In genomic region chr7:66342323-66342722, GRCm38 (mm10) we compare ENCODE assay signal across 7 mouse cellular contexts. TPM values are rescaled to one million over a fixed set of nuclear protein-coding genes. Genes with fewer than 3 reads are reported as not detected.
DNase-seq lines count a peak whose midpoint lies in the region; ATAC-seq lines count a peak whose summit lies in the region.

No protein-coding gene starts in this region.

- H3K4me2 ChIP-seq in midbrain, embryonic 14.5 days (ENCODE audit: low read length) = no peak overlapping the region
- H3K4me2 ChIP-seq in midbrain, embryonic 16.5 days (ENCODE audit: low read length) = no peak overlapping the region
- no peak overlapping the region for H3K4me2 ChIP-seq in limb, embryonic 11.5 days (ENCODE audit: low read depth, severe bottlenecking)

- no peaks in the 10 kb centered on the region for H3K27me3 ChIP-seq in midbrain, embryonic 14.5 days (ENCODE audit: control insufficient read depth, insufficient read depth, low read length)
- no peaks in the 10 kb centered on the region for H3K27me3 ChIP-seq in midbrain, embryonic 16.5 days (ENCODE audit: control insufficient read depth, insufficient read depth, low read depth, low read length)
- no peaks in the 10 kb centered on the region for H3K27me3 ChIP-seq in limb, embryonic 11.5 days (ENCODE audit: control insufficient read depth, insufficient read depth, low read length)

- H3K36me3 ChIP-seq in midbrain, embryonic 14.5 days (ENCODE audit: control insufficient read depth, insufficient read depth, low read length) = no peaks in the 10 kb centered on the region
- H3K36me3 ChIP-seq in midbrain, embryonic 16.5 days (ENCODE audit: control insufficient read depth, insufficient read depth, low read length) = no peaks in the 10 kb centered on the region
- no peaks in the 10 kb centered on the region for H3K36me3 ChIP-seq in limb, embryonic 11.5 days (ENCODE audit: control insufficient read depth, insufficient read depth, low read length)

- intact Hi-C loops in heart, postnatal 14 days (cut with DNase I) = loop anchor here (2.0 kb wide), 2 partner anchors 32 to 46 kb away; partner anchors contain the start of gene Lrrk1

- H3K9ac ChIP-seq in midbrain, embryonic 14.5 days (replicated peaks; ENCODE audit: low read length) = no peak overlapping the region
- H3K9ac ChIP-seq in midbrain, embryonic 16.5 days (ENCODE audit: low read depth, low read length) = no peak overlapping the region
- no peak overlapping the region for H3K9ac ChIP-seq in limb, embryonic 11.5 days (ENCODE audit: low read length)

- 0 out of 2 replicates have a peak, but pooled peaks cover 4% of the 10 kb centered on the region for H3K4me1 ChIP-seq in midbrain, embryonic 14.5 days (ENCODE audit: control insufficient read depth, insufficient read depth, low read length)
- peaks cover 3% of the 10 kb centered on the region; the same call in 1 of the 2 replicates for H3K4me1 ChIP-seq in midbrain, embryonic 16.5 days (ENCODE audit: control insufficient read depth, insufficient read depth, low read length)
- H3K4me1 ChIP-seq in limb, embryonic 11.5 days (ENCODE audit: control insufficient read depth, insufficient read depth, low read length) = no peaks in the 10 kb centered on the region

- WGBS in midbrain, embryonic 14.5 days = 39% methylated on average over 4 of the region's 4 CpGs
- 35% methylated on average over 4 of the region's 4 CpGs for WGBS in midbrain, embryonic 16.5 days
- 45% methylated on average over 4 of the region's 4 CpGs for WGBS in limb, embryonic 11.5 days

- peak; percentile 49 for DNase-seq in midbrain, embryonic 14.5 days
- DNase-seq in WW6 (ENCODE audit: low read depth, low spot score) = peak; percentile 20
- DNase-seq in cerebellum, adult 8-10 months = peak; percentile 20
- DNase-seq in heart, postnatal 14 days = peak; percentile 69 to 81
- peak; percentile 69 for DNase-seq in limb, embryonic 11.5 days (ENCODE audit: low spot score)
- peak; percentile 57 for DNase-seq in retina, postnatal 1 day

- H3K27ac ChIP-seq in midbrain, embryonic 14.5 days (replicated peaks; ENCODE audit: low read depth, low read length) = no peak overlapping the region
- H3K27ac ChIP-seq in midbrain, embryonic 16.5 days (ENCODE audit: low read length) = no peak overlapping the region
- no peak overlapping the region for H3K27ac ChIP-seq in limb, embryonic 11.5 days (replicated peaks; ENCODE audit: low read depth, low read length)

- H3K4me3 ChIP-seq in midbrain, embryonic 14.5 days (replicated peaks; ENCODE audit: low read depth, low read length) = no peak overlapping the region
- no peak overlapping the region for H3K4me3 ChIP-seq in midbrain, embryonic 16.5 days (ENCODE audit: low read depth, low read length)
- H3K4me3 ChIP-seq in limb, embryonic 11.5 days (ENCODE audit: low read depth, low read length) = no peak overlapping the region

- H3K9me3 ChIP-seq in midbrain, embryonic 14.5 days (ENCODE audit: control insufficient read depth, low read length) = no peaks in the 10 kb centered on the region
- no peaks in the 10 kb centered on the region for H3K9me3 ChIP-seq in midbrain, embryonic 16.5 days (replicated peaks; ENCODE audit: control insufficient read depth, low read length, poor library complexity, severe bottlenecking)
- no peaks in the 10 kb centered on the region for H3K9me3 ChIP-seq in limb, embryonic 11.5 days (ENCODE audit: control insufficient read depth, low read length)

- ATAC-seq in midbrain, embryonic 14.5 days (ENCODE audit: low FRiP score, low TSS enrichment) = no peak
- no peak for ATAC-seq in midbrain, embryonic 16.5 days
- no peak for ATAC-seq in limb, embryonic 11.5 days (ENCODE audit: insufficient number of reproducible peaks, low FRiP score, low TSS enrichment, low read depth)

RNA-seq across cellular contexts. Expression of gene Gm10974, which starts 23.4 kb away (rescaled TPM):
- not detected in 2 replicates for polyA plus RNA-seq in midbrain, embryonic 14.5 days (2014; fragmentation: Nextera tagmentation; extraction: Ambion mirVana)
- polyA plus RNA-seq in midbrain, embryonic 16.5 days (2015; fragmentation: Nextera tagmentation; extraction: Ambion mirVana) = not detected in 2 replicates
- total RNA-seq in heart, postnatal 14 days (2021) = not detected
- not detected in 2 replicates for polyA plus RNA-seq in limb, embryonic 11.5 days (2014; fragmentation: Nextera tagmentation; extraction: Ambion mirVana)

RNA-seq across cellular contexts. Expression of gene Lrrk1, which starts 45.8 kb away (rescaled TPM):
- polyA plus RNA-seq in midbrain, embryonic 14.5 days (2014; fragmentation: Nextera tagmentation; extraction: Ambion mirVana) = 1.3 and 3.6 TPM in 2 replicates
- polyA plus RNA-seq in midbrain, embryonic 16.5 days (2015; fragmentation: Nextera tagmentation; extraction: Ambion mirVana) = 2.8 and 3.4 TPM in 2 replicates
- total RNA-seq in heart, postnatal 14 days (2021) = 10 to 100 TPM in 1 of 2 experiments, 1 to 10 TPM in 1; 9.1 to 10.5 TPM
- 5.8 and 7.8 TPM in 2 replicates for polyA plus RNA-seq in limb, embryonic 11.5 days (2014; fragmentation: Nextera tagmentation; extraction: Ambion mirVana)

Comparison
In these comparisons a context has a peak if more than half of its experiments do, and no peak if none do; other contexts are left out.
1. DNase-seq: peak in every context shown above with its lines; median percentile 75 in heart, postnatal 14 days; 69 in limb, embryonic 11.5 days; 57 in retina, postnatal 1 day; 49 in midbrain, embryonic 14.5 days; 20 in WW6; 20 in cerebellum, adult 8-10 months.